Mouse (Mus musculus) bone marrow macrophage, adult 2 months (primary cell): Measurements from ENCODE around the gene Fbxo44.

Experiments
- CTCF ChIP-seq: IDR thresholded peaks from 2 replicates; pipeline ENCODE4 v1.5.1; 2012; ENCODE audit warnings: low read depth, mild to moderate bottlenecking, low read length, moderate library complexity
- POLR2A ChIP-seq: IDR thresholded peaks from 2 replicates; pipeline ENCODE4 v1.6.1; 2012; ENCODE audit warnings: mild to moderate bottlenecking, low read depth, low read length, borderline replicate concordance

- TF ChIP-seq CTCF (no peak), POLR2A (no peak)
Observed at GRCm38 (mm10) chr4:148139767-148140097, 20.6 kb downstream of the Fbxo44 start.
